Mouse (Mus musculus) midbrain, embryonic 11.5 days (tissue): Measurements from ENCODE around the gene St3gal3. TPM values are rescaled to one million over a fixed set of nuclear protein-coding genes. Genes with fewer than 3 reads are reported as not detected.

ENCODE experiments used
- ATAC-seq: fragments of 200-750 bp; cut with Nextera tagmentation; 2 replicates; pipeline ENCODE4 v1.8.0; 2017; ENCODE audit warnings: moderate TSS enrichment, moderate library complexity; ENCODE audit not compliant: low FRiP score
- DNase-seq: peaks from one replicate; pipeline ENCODE4 v3.0.0; 2015; ENCODE audit warnings: low spot score; ENCODE audit errors: missing footprints
- H3K27ac ChIP-seq: fragments of 300-500 bp; sonication (generic); 2 replicates; pipeline ENCODE4 v1.5.1; 2014; ENCODE audit warnings: low read depth, low read length
- H3K27me3 ChIP-seq: fragments of 300-500 bp; sonication (generic); 2 replicates; pipeline ENCODE4 v1.6.1; 2014; ENCODE audit warnings: mild to moderate bottlenecking, low read length, moderate library complexity, mixed read lengths; ENCODE audit not compliant: control insufficient read depth, insufficient read depth
- H3K36me3 ChIP-seq: fragments of 300-500 bp; sonication (generic); 2 replicates; pipeline ENCODE4 v1.6.1; 2014; ENCODE audit warnings: mild to moderate bottlenecking, low read length, moderate library complexity, mixed read lengths; ENCODE audit not compliant: control insufficient read depth, insufficient read depth
- H3K4me1 ChIP-seq: fragments of 300-500 bp; sonication (generic); 2 replicates; pipeline ENCODE4 v1.6.1; 2014; ENCODE audit warnings: low read length; ENCODE audit not compliant: control insufficient read depth, insufficient read depth
- H3K4me2 ChIP-seq: fragments of 300-500 bp; sonication (generic); 2 replicates; pipeline ENCODE4 v1.6.1; 2014; ENCODE audit warnings: mild to moderate bottlenecking, moderate library complexity
- H3K4me3 ChIP-seq: fragments of 300-500 bp; sonication (generic); 2 replicates; pipeline ENCODE4 v1.5.1; 2014; ENCODE audit warnings: low read depth, low read length
- H3K9ac ChIP-seq: fragments of 300-500 bp; sonication (generic); 2 replicates; pipeline ENCODE4 v1.6.1; 2014; ENCODE audit warnings: low read length
- H3K9me3 ChIP-seq: fragments of 300-500 bp; sonication (generic); 2 replicates; pipeline ENCODE4 v1.6.1; 2016; ENCODE audit warnings: low read length; ENCODE audit not compliant: control insufficient read depth
- WGBS: fragments of 180-500 bp; shearing (Covaris S2); extraction: QIAGEN DNeasy Blood & Tissue Kit; methylation state at CpG from one replicate; pipeline ENCODE4 v1.1.7; 2014; 5-methylcytosine and 5-hydroxymethylcytosine counted together
- polyA plus RNA-seq: library from polyadenylated mRNA; unstranded; fragments of >200 nt; fragmentation: Nextera tagmentation; extraction: Ambion mirVana; gene quantifications from 2 replicates; pipeline ENCODE4 v1.2.1, GENCODE M21; 2014

Gene St3gal3
- polyA plus RNA-seq, 1 experiment from 2014 or later: 5.7 TPM

DNA sequence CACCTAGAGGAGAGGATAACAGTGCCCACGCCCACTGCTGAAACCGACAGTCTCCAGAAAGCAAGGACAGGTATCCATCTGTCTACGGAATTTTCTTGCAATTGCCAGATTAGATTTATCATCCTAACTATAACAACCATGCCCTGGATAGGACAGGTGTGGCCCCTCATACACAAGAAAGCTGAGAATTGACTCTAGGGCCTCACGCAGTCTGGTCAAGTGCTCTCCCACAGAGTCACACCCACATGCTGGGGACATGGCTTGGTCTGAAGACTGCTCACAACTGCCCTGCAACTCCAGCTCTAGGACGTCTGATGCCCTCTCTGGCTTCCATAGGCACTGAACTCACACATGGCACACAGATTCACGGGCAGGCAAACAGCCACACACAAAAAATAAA, 61.6 kb downstream of the St3gal3 start:
- Histone ChIP-seq H3K27me3 (no peaks in the 10 kb centered on the region), H3K27ac (no peak overlapping the region), H3K4me1 (no peaks in the 10 kb centered on the region), H3K36me3 (no peaks in the 10 kb centered on the region), H3K4me2 (no peak overlapping the region), H3K4me3 (no peak overlapping the region), H3K9me3 (no peaks in the 10 kb centered on the region), H3K9ac (no peak overlapping the region)
- ATAC-seq (no peak), DNase-seq (no peak)
- WGBS: 89% methylated on average over 6 of the region's 6 CpGs

DNA sequence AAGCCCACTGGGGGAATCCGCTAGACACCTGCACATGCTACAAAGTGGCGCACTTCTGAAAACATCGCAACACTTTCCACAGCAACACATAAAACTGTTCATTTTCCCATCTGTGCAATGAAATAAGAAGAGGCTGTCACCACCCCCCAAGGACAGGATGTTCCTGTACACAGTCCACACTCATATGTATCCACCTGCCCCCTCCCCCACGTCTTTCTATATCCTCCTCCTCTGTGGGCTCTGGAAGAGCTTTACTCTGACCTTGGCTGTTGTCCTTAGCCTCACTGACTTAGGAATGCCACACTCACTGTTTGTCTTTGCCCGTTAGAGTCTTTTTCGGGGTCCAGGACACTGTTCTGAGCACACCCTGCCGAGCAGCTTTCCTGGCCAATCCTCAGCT, 62.8 kb downstream of the St3gal3 start:
- H3K9me3 ChIP-seq: no peaks in the 10 kb centered on the region
- ATAC-seq (no peak), DNase-seq (no peak)
- no peaks in the 10 kb centered on the region for H3K36me3 ChIP-seq
- no peak overlapping the region for H3K4me3 ChIP-seq
- no peak overlapping the region for H3K4me2 ChIP-seq
- H3K27ac ChIP-seq: no peak overlapping the region
- H3K27me3 ChIP-seq: no peaks in the 10 kb centered on the region
- H3K4me1 ChIP-seq: no peaks in the 10 kb centered on the region
- 81% methylated on average over 7 of the region's 7 CpGs for WGBS
- H3K9ac ChIP-seq: no peak overlapping the region

- Histone ChIP-seq H3K4me2 (no peak overlapping the region), H3K4me1 (no peaks in the 10 kb centered on the region), H3K27me3 (no peaks in the 10 kb centered on the region), H3K9me3 (no peaks in the 10 kb centered on the region), H3K9ac (no peak overlapping the region), H3K4me3 (no peak overlapping the region), H3K27ac (no peak overlapping the region), H3K36me3 (no peaks in the 10 kb centered on the region)
- ATAC-seq (no peak), DNase-seq (no peak)
- 92% methylated on average over 9 of the region's 9 CpGs for WGBS
These were observed 64.2 kb downstream of the St3gal3 start for GRCm38 (mm10) chr4:118070255-118071234.

DNA sequence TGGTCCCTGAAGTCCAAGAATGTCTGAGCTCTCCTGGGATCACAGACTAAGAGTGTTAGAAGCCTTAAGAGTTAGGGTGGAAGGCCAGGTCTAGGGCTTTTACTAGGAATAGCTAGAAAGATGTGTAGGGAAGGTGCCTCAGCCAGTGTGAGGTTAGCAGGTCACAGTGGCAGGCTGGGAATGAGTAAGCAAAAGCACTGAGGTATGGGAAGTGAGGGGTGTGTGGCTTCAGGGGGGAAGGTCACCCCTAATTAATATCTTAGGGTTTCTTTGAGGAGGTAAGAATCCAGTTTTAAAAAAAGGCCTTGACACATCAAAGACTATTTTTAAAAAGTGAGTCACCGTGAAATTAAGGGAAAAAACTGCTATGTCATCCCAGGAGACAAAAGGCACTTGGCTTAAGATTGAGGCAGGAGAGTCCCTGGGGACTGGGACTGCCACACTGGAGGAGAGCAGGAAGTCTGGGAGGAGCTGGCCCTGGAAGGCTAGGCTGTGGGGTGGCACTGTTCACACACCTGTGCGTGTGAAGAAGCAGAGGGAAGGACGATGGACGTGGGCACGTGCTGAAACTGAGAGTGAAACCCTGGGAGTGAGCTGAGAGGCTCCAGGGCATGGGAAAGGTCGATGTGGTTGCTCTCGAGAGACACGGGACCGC, 72.8 kb downstream of the St3gal3 start:
- peaks cover 3% of the 10 kb centered on the region; the same call in 1 of the 2 replicates for H3K4me1 ChIP-seq
- no peak overlapping the region for H3K4me2 ChIP-seq
- no peaks in the 10 kb centered on the region for H3K27me3 ChIP-seq
- no peak overlapping the region for H3K4me3 ChIP-seq
- 59% methylated on average over 9 of the region's 9 CpGs for WGBS
- no peaks in the 10 kb centered on the region for H3K36me3 ChIP-seq
- H3K27ac ChIP-seq: no peak overlapping the region
- DNase-seq: no peak
- H3K9me3 ChIP-seq: no peaks in the 10 kb centered on the region
- H3K9ac ChIP-seq: no peak overlapping the region
- ATAC-seq: no peak

GRCm38 (mm10) chr4:118060915-118061530, 73.7 kb downstream of the St3gal3 start:
- no peaks in the 10 kb centered on the region for H3K36me3 ChIP-seq
- H3K9me3 ChIP-seq: no peaks in the 10 kb centered on the region
- no peaks in the 10 kb centered on the region for H3K27me3 ChIP-seq
- no peak overlapping the region for H3K4me3 ChIP-seq
- no peak overlapping the region for H3K4me2 ChIP-seq
- no peak overlapping the region for H3K27ac ChIP-seq
- H3K9ac ChIP-seq: no peak overlapping the region
- DNase-seq (no peak), ATAC-seq (no peak)
- 89% methylated on average over 13 of the region's 13 CpGs for WGBS
- H3K4me1 ChIP-seq: peaks cover 3% of the 10 kb centered on the region; the same call in 1 of the 2 replicates

DNA sequence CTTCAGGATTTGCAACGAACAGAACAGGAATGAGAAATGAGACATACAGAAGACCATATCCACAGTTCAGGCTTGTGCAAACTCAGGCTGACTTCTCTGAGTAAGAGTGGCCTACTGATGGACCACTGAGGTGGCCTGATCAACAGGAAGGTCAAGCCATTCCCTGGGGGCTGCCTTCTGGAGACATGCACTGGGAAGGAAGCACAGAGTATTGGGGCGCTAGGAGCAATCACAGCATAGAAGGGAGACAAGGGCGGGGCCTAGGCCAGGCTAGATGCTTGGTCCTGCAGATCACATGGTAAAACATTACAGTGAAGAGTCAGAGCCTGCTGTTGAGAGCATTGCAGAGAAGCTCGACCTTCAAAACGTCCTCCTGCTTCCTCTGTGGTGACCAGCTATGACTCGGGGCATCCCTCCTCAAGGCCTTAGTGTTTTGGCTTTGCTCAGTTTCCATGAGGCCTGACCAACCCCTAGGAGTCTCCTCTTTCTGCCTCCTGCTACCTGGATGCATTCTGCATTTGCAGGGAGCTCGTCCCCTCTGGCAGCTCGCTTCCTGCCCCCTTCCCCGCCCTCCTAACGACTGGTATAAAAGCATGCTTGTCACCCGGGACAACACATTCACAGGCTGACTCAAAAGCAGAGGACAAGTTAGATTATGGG, 74.8 kb downstream of the St3gal3 start:
- Histone ChIP-seq H3K27ac (no peak overlapping the region), H3K27me3 (no peaks in the 10 kb centered on the region), H3K9ac (no peak overlapping the region)

GRCm38 (mm10) chr4:118058116-118058677, 76.5 kb downstream of the St3gal3 start:
- H3K4me2 ChIP-seq: no peak overlapping the region
- WGBS: 82% methylated on average over 12 of the region's 12 CpGs
- peaks cover 3% of the 10 kb centered on the region; the same call in 1 of the 2 replicates for H3K4me1 ChIP-seq
- H3K27me3 ChIP-seq: no peaks in the 10 kb centered on the region
- no peak overlapping the region for H3K4me3 ChIP-seq
- no peak overlapping the region for H3K27ac ChIP-seq
- DNase-seq: no peak
- no peak overlapping the region for H3K9ac ChIP-seq
- H3K9me3 ChIP-seq: no peaks in the 10 kb centered on the region
- ATAC-seq: no peak
- H3K36me3 ChIP-seq: no peaks in the 10 kb centered on the region

More for the DNA sequence above, 74.8 kb downstream of the St3gal3 start:
- DNase-seq (no peak), ATAC-seq (no peak)
- H3K36me3 ChIP-seq: no peaks in the 10 kb centered on the region
- H3K9me3 ChIP-seq: no peaks in the 10 kb centered on the region
- H3K4me2 ChIP-seq: no peak overlapping the region
- peaks cover 3% of the 10 kb centered on the region; the same call in 1 of the 2 replicates for H3K4me1 ChIP-seq
- 68% methylated on average over 11 of the region's 11 CpGs for WGBS
- no peak overlapping the region for H3K4me3 ChIP-seq

- DNase-seq: no peak
- no peak for ATAC-seq
- no peaks in the 10 kb centered on the region for H3K36me3 ChIP-seq
- no peak overlapping the region for H3K27ac ChIP-seq
- no peak overlapping the region for H3K4me2 ChIP-seq
- H3K27me3 ChIP-seq: no peaks in the 10 kb centered on the region
- H3K9ac ChIP-seq: no peak overlapping the region
- 61% methylated on average over 2 of the region's 2 CpGs for WGBS
- H3K9me3 ChIP-seq: no peaks in the 10 kb centered on the region
- H3K4me1 ChIP-seq: peaks cover under 1% of the 10 kb centered on the region; the same call in 1 of the 2 replicates
- H3K4me3 ChIP-seq: no peak overlapping the region
These were observed 77.6 kb downstream of the St3gal3 start for GRCm38 (mm10) chr4:118057076-118057475.
